Mouse (Mus musculus) forebrain, embryonic 16.5 days (tissue): ENCODE data around the gene Tmem50a. TPM values are rescaled to one million over a fixed set of nuclear protein-coding genes. Genes with fewer than 3 reads are reported as not detected.

Experiments
- ATAC-seq: fragments of 200-750 bp; cut with Nextera tagmentation; 2 replicates; pipeline ENCODE4 v1.8.0; 2017; ENCODE audit warnings: mild to moderate bottlenecking, moderate library complexity
- H3K27ac ChIP-seq: fragments of 300-500 bp; sonication (generic); 2 replicates; pipeline ENCODE4 v1.5.1; 2014; ENCODE audit warnings: low read length, control low read depth
- H3K27me3 ChIP-seq: fragments of 300-500 bp; sonication (generic); replicated peaks from 2 replicates; pipeline ENCODE4 v1.6.1; 2014; ENCODE audit warnings: low read length; ENCODE audit not compliant: control insufficient read depth, insufficient read depth
- H3K36me3 ChIP-seq: fragments of 300-500 bp; sonication (generic); 2 replicates; pipeline ENCODE4 v1.6.1; 2014; ENCODE audit not compliant: control insufficient read depth, insufficient read depth
- H3K4me1 ChIP-seq: fragments of 300-500 bp; sonication (generic); replicated peaks from 2 replicates; pipeline ENCODE4 v1.6.1; 2014; ENCODE audit warnings: low read length; ENCODE audit not compliant: control insufficient read depth, insufficient read depth
- H3K4me2 ChIP-seq: fragments of 300-500 bp; sonication (generic); 2 replicates; pipeline ENCODE4 v1.6.1; 2014; ENCODE audit warnings: mild to moderate bottlenecking, low read length, control low read depth
- H3K4me3 ChIP-seq: fragments of 300-500 bp; sonication (generic); replicated peaks from 2 replicates; pipeline ENCODE4 v1.5.1; 2014; ENCODE audit warnings: mild to moderate bottlenecking, low read length, control low read depth
- H3K9ac ChIP-seq: fragments of 300-500 bp; sonication (generic); replicated peaks from 2 replicates; pipeline ENCODE4 v1.6.1; 2014; ENCODE audit warnings: low read depth, low read length, control low read depth
- H3K9me3 ChIP-seq: fragments of 300-500 bp; sonication (generic); 2 replicates; pipeline ENCODE4 v1.6.1; 2016; ENCODE audit warnings: low read length; ENCODE audit not compliant: control insufficient read depth
- WGBS: fragments of 180-500 bp; shearing (Covaris S2); extraction: QIAGEN DNeasy Blood & Tissue Kit; methylation state at CpG from one replicate; pipeline ENCODE4 v1.1.7; 2014; 5-methylcytosine and 5-hydroxymethylcytosine counted together
- polyA plus RNA-seq: library from polyadenylated mRNA; unstranded; fragments of >200 nt; fragmentation: Nextera tagmentation; extraction: Ambion mirVana; gene quantifications from 2 replicates; pipeline ENCODE4 v1.2.1, GENCODE M21; 2015

The Tmem50a gene
- polyA plus RNA-seq, 1 experiment from 2014 or later, result 205 TPM

- peak overlapping the region; percentile 55 for H3K4me2 ChIP-seq
- H3K9ac ChIP-seq, result peak overlapping the region; percentile 12; the same call in 1 of the 2 replicates
- H3K4me1 ChIP-seq, result peaks cover 28% of the 10 kb centered on the region
- no peaks in the 10 kb centered on the region for H3K27me3 ChIP-seq
- no peaks in the 10 kb centered on the region for H3K9me3 ChIP-seq
- peaks cover 22% of the 10 kb centered on the region for H3K36me3 ChIP-seq
- no peak for ATAC-seq
- peak overlapping the region; percentile 28 for H3K4me3 ChIP-seq
- H3K27ac ChIP-seq, result no peak overlapping the region
- 63% methylated on average over 8 of the region's 8 CpGs for WGBS
Measured at GRCm38 (mm10) chr4:134925206-134925605, 10.4 kb upstream of the Tmem50a start.

GRCm38 (mm10) chr4:134924019-134924741 lies 9.4 kb upstream of the Tmem50a start:
- WGBS, result under 1% methylated on average over 75 of the region's 75 CpGs
- Histone ChIP-seq H3K27ac (peak overlapping the region; percentile 95), H3K9ac (peak overlapping the region; percentile 89), H3K4me2 (peak overlapping the region; percentile 89), H3K4me3 (peak overlapping the region; percentile 94), H3K36me3 (peaks cover 22% of the 10 kb centered on the region), H3K4me1 (peaks cover 26% of the 10 kb centered on the region), H3K27me3 (no peaks in the 10 kb centered on the region), H3K9me3 (no peaks in the 10 kb centered on the region)
- ATAC-seq, result no peak; the same call in 1 of the 2 replicates

- peak; percentile 96 for ATAC-seq
- peaks cover 26% of the 10 kb centered on the region for H3K4me1 ChIP-seq
- H3K9ac ChIP-seq, result peak within 1 kb of the TSS; percentile 89
- under 1% methylated on average over 64 of the region's 64 CpGs for WGBS
- no peaks in the 10 kb centered on the region for H3K27me3 ChIP-seq
- H3K9me3 ChIP-seq, result no peaks in the 10 kb centered on the region
- peak within 1 kb of the TSS; percentile 95 for H3K27ac ChIP-seq
- peaks cover 20% of the 10 kb centered on the region for H3K36me3 ChIP-seq
- H3K4me3 ChIP-seq, result peak within 1 kb of the TSS; percentile 94
- H3K4me2 ChIP-seq, result peak within 1 kb of the TSS; percentile 89
Measured at GRCm38 (mm10) chr4:134923258-134924018, 8.6 kb upstream of the Tmem50a start, which contains the start of gene Rsrp1. Gene Rsrp1 (plus strand): TSS chr4:134923592.

GRCm38 (mm10) chr4:134922925-134923244 lies 8.1 kb upstream of the Tmem50a start:
- peak overlapping the region; percentile 94 for H3K27ac ChIP-seq
- no peaks in the 10 kb centered on the region for H3K9me3 ChIP-seq
- peaks cover 26% of the 10 kb centered on the region for H3K4me1 ChIP-seq
- peak overlapping the region; percentile 69 for H3K9ac ChIP-seq
- under 1% methylated on average over 13 of the region's 13 CpGs for WGBS
- H3K4me2 ChIP-seq, result peak overlapping the region; percentile 83
- H3K36me3 ChIP-seq, result peaks cover 19% of the 10 kb centered on the region
- no peaks in the 10 kb centered on the region for H3K27me3 ChIP-seq
- peak overlapping the region; percentile 94 for H3K4me3 ChIP-seq
- peak; percentile 55; the same call in 1 of the 2 replicates for ATAC-seq

GRCm38 (mm10) chr4:134922111-134922924 lies 7.5 kb upstream of the Tmem50a start:
- Histone ChIP-seq H3K4me2 (peak overlapping the region; percentile 83), H3K9me3 (no peaks in the 10 kb centered on the region), H3K27me3 (no peaks in the 10 kb centered on the region), H3K27ac (peak overlapping the region; percentile 94), H3K4me1 (peaks cover 26% of the 10 kb centered on the region), H3K4me3 (peak overlapping the region; percentile 94), H3K9ac (peak overlapping the region; percentile 69), H3K36me3 (peaks cover 19% of the 10 kb centered on the region)
- ATAC-seq, result no peak
- 59% methylated on average over 10 of the region's 10 CpGs for WGBS

- no peak overlapping the region for H3K4me3 ChIP-seq
- peaks cover 23% of the 10 kb centered on the region for H3K4me1 ChIP-seq
- no peak for ATAC-seq
- H3K4me2 ChIP-seq, result no peak overlapping the region
- no peak overlapping the region for H3K9ac ChIP-seq
- no peak overlapping the region for H3K27ac ChIP-seq
- no peaks in the 10 kb centered on the region for H3K27me3 ChIP-seq
- WGBS, result 99% methylated on average over 4 of the region's 4 CpGs
- H3K9me3 ChIP-seq, result no peaks in the 10 kb centered on the region
- peaks cover 15% of the 10 kb centered on the region for H3K36me3 ChIP-seq
Measured at GRCm38 (mm10) chr4:134921703-134922102, 6.9 kb upstream of the Tmem50a start.

GRCm38 (mm10) chr4:134920631-134921030 lies 5.8 kb upstream of the Tmem50a start:
- Histone ChIP-seq H3K4me2 (no peak overlapping the region), H3K36me3 (peaks cover 6% of the 10 kb centered on the region), H3K9ac (no peak overlapping the region), H3K27ac (no peak overlapping the region), H3K4me1 (peaks cover 15% of the 10 kb centered on the region), H3K9me3 (no peaks in the 10 kb centered on the region), H3K27me3 (no peaks in the 10 kb centered on the region), H3K4me3 (no peak overlapping the region)
- ATAC-seq, result no peak
- WGBS, result 96% methylated on average over 6 of the region's 6 CpGs

GRCm38 (mm10) chr4:134919733-134920540 lies 5.1 kb upstream of the Tmem50a start:
- H3K27me3 ChIP-seq, result no peaks in the 10 kb centered on the region
- no peaks in the 10 kb centered on the region for H3K36me3 ChIP-seq
- no peak overlapping the region for H3K4me2 ChIP-seq
- H3K9ac ChIP-seq, result no peak overlapping the region
- H3K9me3 ChIP-seq, result no peaks in the 10 kb centered on the region
- no peak for ATAC-seq
- WGBS, result 43% methylated on average over 12 of the region's 12 CpGs
- no peak overlapping the region for H3K27ac ChIP-seq
- H3K4me3 ChIP-seq, result no peak overlapping the region
- H3K4me1 ChIP-seq, result peaks cover 14% of the 10 kb centered on the region
